In the genomic region with DNA sequence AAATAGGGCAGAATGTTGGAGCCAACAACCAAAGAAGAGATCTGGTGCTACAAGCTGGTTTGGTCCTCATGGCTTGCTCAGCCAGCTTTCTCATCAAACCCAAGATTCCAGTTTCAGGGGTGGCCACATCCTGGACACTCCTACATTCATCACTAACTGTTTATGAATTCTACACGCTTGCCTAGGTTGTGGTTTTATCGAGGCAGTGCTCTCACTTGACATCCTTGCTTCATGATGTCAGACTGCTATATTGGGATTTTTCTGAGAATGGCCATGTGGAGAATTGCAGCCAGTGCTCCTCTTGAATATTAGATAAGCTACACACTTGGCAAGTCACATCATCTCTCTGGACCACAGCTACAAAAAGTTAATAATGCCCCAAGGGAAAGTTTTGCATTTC, we compare ENCODE assay signal across 22 mouse cellular contexts.
DNase-seq lines count a peak whose midpoint lies in the region; ATAC-seq lines count a peak whose summit lies in the region.
"Had no signal": no experiment of that assay in that cellular context is flagged by ENCODE, and none has a peak within 500 bp of the region (broad histone marks: within the 10 kb centered on the region; RNA-seq: fewer than 3 reads in every experiment).

No protein-coding gene starts in this region.

- peak; percentile 12 to 24 for DNase-seq in heart, adult 9 months (ENCODE audit: low spot score in 2 of 2)
- no peak for DNase-seq in heart, adult 11 months
- DNase-seq in heart, postnatal 4 days = peak; percentile 18
- no peak for DNase-seq in thymus, postnatal 10 days (ENCODE audit: low spot score in 2 of 2)
- DNase-seq in urinary bladder, adult 18-20 months (ENCODE audit: low spot score in 2 of 2) = no peak
- DNase-seq: adrenal gland, postnatal 25 days; cerebellum, adult 18-20 months; cerebellum, adult 9-11 months; cerebellum, postnatal 36 days; forebrain, postnatal 0 days; gastrocnemius, postnatal 14 days; kidney, adult 2 months had no signal

- no peaks in the 10 kb centered on the region for H3K27me3 ChIP-seq in heart, embryonic 12.5 days (replicated peaks)
- H3K27me3 ChIP-seq in heart, embryonic 15.5 days = no peaks in the 10 kb centered on the region
- H3K27me3 ChIP-seq: forebrain, embryonic 13.5 days; hindbrain, embryonic 15.5 days; kidney, embryonic 15.5 days had no signal

- peak overlapping the region; percentile 76; the same call in 1 of the 2 replicates for H3K27ac ChIP-seq in heart, embryonic 12.5 days (ENCODE audit: poor library complexity, severe bottlenecking)
- H3K27ac ChIP-seq in heart, embryonic 15.5 days = peak overlapping the region; percentile 85
- H3K27ac ChIP-seq: embryonic facial prominence, embryonic 10.5 days; forebrain, embryonic 13.5 days; hindbrain, embryonic 15.5 days; kidney, embryonic 15.5 days had no signal

- H3K4me3 ChIP-seq in heart, embryonic 12.5 days = no peak overlapping the region
- H3K4me3 ChIP-seq in heart, embryonic 15.5 days = no peak overlapping the region
- H3K4me3 ChIP-seq: embryonic facial prominence, embryonic 10.5 days; forebrain, embryonic 13.5 days; hindbrain, embryonic 15.5 days; kidney, embryonic 15.5 days had no signal

- H3K9ac ChIP-seq in heart, embryonic 12.5 days = no peak overlapping the region
- H3K9ac ChIP-seq in heart, embryonic 15.5 days = no peak overlapping the region
- H3K9ac ChIP-seq: forebrain, embryonic 13.5 days; forebrain, postnatal 0 days; hindbrain, embryonic 15.5 days; kidney, embryonic 15.5 days had no signal

- 32% methylated on average over 2 of the region's 2 CpGs for WGBS in heart, embryonic 12.5 days
- 17% methylated on average over 2 of the region's 2 CpGs for WGBS in heart, embryonic 15.5 days

- H3K36me3 ChIP-seq in heart, embryonic 12.5 days = no peaks in the 10 kb centered on the region
- no peaks in the 10 kb centered on the region for H3K36me3 ChIP-seq in heart, embryonic 15.5 days
- H3K36me3 ChIP-seq: embryonic facial prominence, embryonic 10.5 days; G1E; hindbrain, embryonic 15.5 days; kidney, embryonic 15.5 days had no signal

- 0 out of 2 replicates have a peak, but pooled peaks cover 3% of the 10 kb centered on the region for H3K4me1 ChIP-seq in heart, embryonic 12.5 days (replicated peaks)
- peaks cover 5% of the 10 kb centered on the region for H3K4me1 ChIP-seq in heart, embryonic 15.5 days (replicated peaks)
- H3K4me1 ChIP-seq: embryonic facial prominence, embryonic 10.5 days; forebrain, embryonic 13.5 days; hindbrain, embryonic 15.5 days; kidney, embryonic 15.5 days had no signal

- H3K9me3 ChIP-seq in heart, embryonic 12.5 days (replicated peaks) = no peaks in the 10 kb centered on the region; the same call in 1 of the 2 replicates
- H3K9me3 ChIP-seq in heart, embryonic 15.5 days (replicated peaks) = no peaks in the 10 kb centered on the region
- H3K9me3 ChIP-seq: embryonic facial prominence, embryonic 10.5 days; forebrain, embryonic 13.5 days; hindbrain, embryonic 15.5 days; kidney, embryonic 15.5 days had no signal

- ATAC-seq in heart, embryonic 12.5 days (ENCODE audit: insufficient number of reproducible peaks, low FRiP score) = peak; percentile 67; the same call in 1 of the 2 replicates
- peak; percentile 89 for ATAC-seq in heart, embryonic 15.5 days (replicated peaks; ENCODE audit: insufficient number of reproducible peaks, insufficient read depth, low FRiP score, low read depth)
- ATAC-seq: activated CD4-positive, CD25-positive, alpha-beta regulatory T cell, adult 4 months; CD4-positive, CD25-positive, alpha-beta regulatory T cell, adult 4 months; forebrain, embryonic 13.5 days; forebrain, postnatal 0 days; intestine, embryonic 16.5 days had no signal

- no peak overlapping the region for H3K4me2 ChIP-seq in heart, embryonic 12.5 days
- no peak overlapping the region for H3K4me2 ChIP-seq in heart, embryonic 15.5 days
- H3K4me2 ChIP-seq: forebrain, embryonic 13.5 days; hindbrain, embryonic 15.5 days; kidney, embryonic 15.5 days had no signal

Comparison
In these comparisons a context has a peak if more than half of its experiments do, and no peak if none do; other contexts are left out.
1. DNase-seq: peak in heart, adult 9 months (2 of 2) and heart, postnatal 4 days (single experiment); none in heart, adult 11 months (single experiment), thymus, postnatal 10 days (0 of 2) and urinary bladder, adult 18-20 months (0 of 2).